Mouse (Mus musculus): ENCODE results near the gene Hivep2. TPM values are rescaled to one million over a fixed set of nuclear protein-coding genes. Genes with fewer than 3 reads are reported as not detected.

The Hivep2 gene
- total and polyA plus RNA-seq, 2 experiments from 2014 or later: 10.8 to 37.5 TPM

- ATAC-seq (ENCODE audit: low FRiP score): no peak
- Histone ChIP-seq H3K36me3 (ENCODE audit: insufficient read depth, low read length) (no peaks in the 10 kb centered on the region), H3K4me2 (ENCODE audit: low read depth, low read length, poor library complexity, severe bottlenecking) (peak overlapping the region; percentile 99), H3K9me3 (ENCODE audit: low read length) (no peaks in the 10 kb centered on the region), H3K27ac (ENCODE audit: low read depth, low read length) (peak overlapping the region; percentile 98), H3K27me3 (ENCODE audit: insufficient read depth, low read length) (no peaks in the 10 kb centered on the region), H3K4me3 (ENCODE audit: low read depth, low read length) (peak overlapping the region; percentile 91), H3K4me1 (ENCODE audit: insufficient read depth, low read length) (no peaks in the 10 kb centered on the region), H3K9ac (replicated peaks; ENCODE audit: low read length, poor library complexity, severe bottlenecking) (peak overlapping the region; percentile 91)
- WGBS: 9% methylated on average over 5 of the region's 5 CpGs
- no peak for TF ChIP-seq CTCF (IDR thresholded peaks at IDR 0.05)
- DNase-seq (ENCODE audit: low spot score): no peak
These were observed 2.3 kb downstream of the Hivep2 start for GRCm38 (mm10) chr10:13968234-13968555.

GRCm38 (mm10) chr10:13968989-13969388, 3.1 kb downstream of the Hivep2 start:
- no peaks in the 10 kb centered on the region for H3K27me3 ChIP-seq (ENCODE audit: insufficient read depth, low read length)
- WGBS: 21% methylated on average over 8 of the region's 8 CpGs
- H3K4me2 ChIP-seq (ENCODE audit: low read depth, low read length, poor library complexity, severe bottlenecking): peak overlapping the region; percentile 99
- TF ChIP-seq CTCF (IDR thresholded peaks at IDR 0.05): peak; percentile 75
- no peak overlapping the region for H3K9ac ChIP-seq (replicated peaks; ENCODE audit: low read length, poor library complexity, severe bottlenecking)
- no peaks in the 10 kb centered on the region for H3K36me3 ChIP-seq (ENCODE audit: insufficient read depth, low read length)
- no peak overlapping the region for H3K27ac ChIP-seq (ENCODE audit: low read depth, low read length)
- 0 out of 2 replicates have a peak overlapping the region, but pooled peaks have one; percentile 91 for H3K4me3 ChIP-seq (ENCODE audit: low read depth, low read length)
- DNase-seq (ENCODE audit: low spot score): peak; percentile 68
- no peaks in the 10 kb centered on the region for H3K9me3 ChIP-seq (ENCODE audit: low read length)
- no peak for ATAC-seq (ENCODE audit: low FRiP score)
- H3K4me1 ChIP-seq (ENCODE audit: insufficient read depth, low read length): no peaks in the 10 kb centered on the region

- H3K27me3 ChIP-seq (ENCODE audit: insufficient read depth, low read length): no peaks in the 10 kb centered on the region
- ATAC-seq (ENCODE audit: low FRiP score) (no peak), DNase-seq (ENCODE audit: low spot score) (no peak)
- H3K27ac ChIP-seq (ENCODE audit: low read depth, low read length): no peak overlapping the region
- no peak overlapping the region for H3K4me3 ChIP-seq (ENCODE audit: low read depth, low read length)
- no peak for TF ChIP-seq CTCF (IDR thresholded peaks at IDR 0.05)
- no peaks in the 10 kb centered on the region for H3K9me3 ChIP-seq (ENCODE audit: low read length)
- H3K4me2 ChIP-seq (ENCODE audit: low read depth, low read length, poor library complexity, severe bottlenecking): no peak overlapping the region
- H3K36me3 ChIP-seq (ENCODE audit: insufficient read depth, low read length): no peaks in the 10 kb centered on the region
- H3K9ac ChIP-seq (replicated peaks; ENCODE audit: low read length, poor library complexity, severe bottlenecking): no peak overlapping the region
- 76% methylated on average over 3 of the region's 3 CpGs for WGBS
- H3K4me1 ChIP-seq (ENCODE audit: insufficient read depth, low read length): no peaks in the 10 kb centered on the region
These were observed 4.4 kb downstream of the Hivep2 start for GRCm38 (mm10) chr10:13970321-13970720.

GRCm38 (mm10) chr10:13971268-13971667, 5.4 kb downstream of the Hivep2 start:
- Histone ChIP-seq H3K27ac (ENCODE audit: low read depth, low read length) (no peak overlapping the region), H3K4me2 (ENCODE audit: low read depth, low read length, poor library complexity, severe bottlenecking) (no peak overlapping the region), H3K9ac (replicated peaks; ENCODE audit: low read length, poor library complexity, severe bottlenecking) (no peak overlapping the region), H3K36me3 (ENCODE audit: insufficient read depth, low read length) (no peaks in the 10 kb centered on the region), H3K27me3 (ENCODE audit: insufficient read depth, low read length) (no peaks in the 10 kb centered on the region), H3K9me3 (ENCODE audit: low read length) (no peaks in the 10 kb centered on the region), H3K4me3 (ENCODE audit: low read depth, low read length) (no peak overlapping the region), H3K4me1 (ENCODE audit: insufficient read depth, low read length) (no peaks in the 10 kb centered on the region)
- WGBS: 76% methylated on average over 5 of the region's 5 CpGs
- DNase-seq (ENCODE audit: low spot score) (no peak), ATAC-seq (ENCODE audit: low FRiP score) (no peak)
- TF ChIP-seq CTCF (IDR thresholded peaks at IDR 0.05): no peak

GRCm38 (mm10) chr10:13973563-13974179, 7.8 kb downstream of the Hivep2 start:
- Histone ChIP-seq H3K27me3 (ENCODE audit: insufficient read depth, low read length) (no peaks in the 10 kb centered on the region), H3K9ac (replicated peaks; ENCODE audit: low read length, poor library complexity, severe bottlenecking) (no peak overlapping the region), H3K4me2 (ENCODE audit: low read depth, low read length, poor library complexity, severe bottlenecking) (no peak overlapping the region), H3K9me3 (ENCODE audit: low read length) (no peaks in the 10 kb centered on the region), H3K4me1 (ENCODE audit: insufficient read depth, low read length) (no peaks in the 10 kb centered on the region), H3K4me3 (ENCODE audit: low read depth, low read length) (no peak overlapping the region), H3K36me3 (ENCODE audit: insufficient read depth, low read length) (no peaks in the 10 kb centered on the region), H3K27ac (ENCODE audit: low read depth, low read length) (no peak overlapping the region)
- WGBS: 80% methylated on average over 7 of the region's 7 CpGs
- DNase-seq (ENCODE audit: low spot score) (no peak), ATAC-seq (ENCODE audit: low FRiP score) (no peak)
- TF ChIP-seq CTCF (IDR thresholded peaks at IDR 0.05): no peak

- no peak overlapping the region for H3K27ac ChIP-seq (ENCODE audit: low read depth, low read length)
- H3K4me1 ChIP-seq (ENCODE audit: insufficient read depth, low read length): no peaks in the 10 kb centered on the region
- H3K9me3 ChIP-seq (ENCODE audit: low read length): no peaks in the 10 kb centered on the region
- 71% methylated on average over 7 of the region's 7 CpGs for WGBS
- no peaks in the 10 kb centered on the region for H3K27me3 ChIP-seq (ENCODE audit: insufficient read depth, low read length)
- no peak overlapping the region for H3K9ac ChIP-seq (replicated peaks; ENCODE audit: low read length, poor library complexity, severe bottlenecking)
- DNase-seq (ENCODE audit: low spot score): no peak
- no peak for ATAC-seq (ENCODE audit: low FRiP score)
- H3K4me2 ChIP-seq (ENCODE audit: low read depth, low read length, poor library complexity, severe bottlenecking): no peak overlapping the region
- H3K4me3 ChIP-seq (ENCODE audit: low read depth, low read length): no peak overlapping the region
- no peak for TF ChIP-seq CTCF (IDR thresholded peaks at IDR 0.05)
- H3K36me3 ChIP-seq (ENCODE audit: insufficient read depth, low read length): no peaks in the 10 kb centered on the region
These were observed 8.6 kb downstream of the Hivep2 start for GRCm38 (mm10) chr10:13974472-13974871.
